Mouse (Mus musculus) left cerebral cortex, adult 2 months (tissue): ENCODE measurements at regions not wholly inside any gene's neighbourhood (a gene's known extent, or its start where the extent isn't known, plus 50 kb on each side); places are given as distances from the start of the nearest gene placed in this dataset.

Experiments used
- DNase-seq, 2 experiments: peaks; one replicate each; pipeline ENCODE4 v3.0.0; 2021 to 2022; ENCODE audit warnings: low spot score in 2 of 2, mixed read lengths in 1 of 2; ENCODE audit errors: extremely low spot score in 1 of 2
- H3K27ac ChIP-seq: fragments of 200-600 bp; 2 replicates; pipeline ENCODE4 v1.8.1; 2022
- H3K4me3 ChIP-seq: fragments of 200-600 bp; 2 replicates; pipeline ENCODE4 v1.8.1; 2022
- CTCF ChIP-seq: fragments of 200-600 bp; IDR thresholded peaks from 2 replicates; pipeline ENCODE4 v1.8.1; 2022; ENCODE audit warnings: antibody characterized with exemption, mild to moderate bottlenecking, moderate library complexity
- intact Hi-C: fragments of 180-260 bp; cut with DNase I; formaldehyde crosslinking; loops from one replicate; pipeline ENCODE4 v1.15.1; 2025

GRCm38 (mm10) chr12:13964537-13964936 lies 187.3 kb downstream of the Fam84a start:
- Histone ChIP-seq H3K27ac (no peak overlapping the region), H3K4me3 (no peak overlapping the region)
- DNase-seq = no peak
- intact Hi-C loops = no loop called here
- no peak for TF ChIP-seq CTCF

- intact Hi-C loops = loop anchor here (1.0 to 10.0 kb wide), 5 partner anchors 78 to 375 kb away; partner anchors contain the start of gene Fam84a
- Histone ChIP-seq H3K27ac (no peak overlapping the region; the same call in 1 of the 2 replicates), H3K4me3 (no peak overlapping the region)
- TF ChIP-seq CTCF = no peak
- peak; percentile 19 to 64 for DNase-seq
These were observed 212.4 kb downstream of the Fam84a start for GRCm38 (mm10) chr12:13939494-13939893.

GRCm38 (mm10) chr12:13921066-13921465 lies 230.8 kb downstream of the Fam84a start:
- Histone ChIP-seq H3K4me3 (no peak overlapping the region), H3K27ac (no peak overlapping the region)
- intact Hi-C loops = no loop called here
- TF ChIP-seq CTCF = no peak
- no peak for DNase-seq

- DNase-seq = no peak
- Histone ChIP-seq H3K4me3 (no peak overlapping the region), H3K27ac (no peak overlapping the region)
- intact Hi-C loops = no loop called here
- no peak for TF ChIP-seq CTCF
These were observed 268.5 kb downstream of the Fam84a start for GRCm38 (mm10) chr12:13883317-13883716.

- no peak overlapping the region for H3K4me3 ChIP-seq
- no peak for TF ChIP-seq CTCF
- intact Hi-C loops = no loop called here
These were observed 282.7 kb downstream of the Fam84a start for GRCm38 (mm10) chr12:13869161-13869560.

GRCm38 (mm10) chr12:13861226-13861625 lies 290.6 kb downstream of the Fam84a start:
- H3K27ac ChIP-seq = peak overlapping the region; percentile 1

More at GRCm38 (mm10) chr12:13869161-13869560, 282.7 kb downstream of the Fam84a start:
- DNase-seq = no peak
- H3K27ac ChIP-seq = no peak overlapping the region

DNA sequence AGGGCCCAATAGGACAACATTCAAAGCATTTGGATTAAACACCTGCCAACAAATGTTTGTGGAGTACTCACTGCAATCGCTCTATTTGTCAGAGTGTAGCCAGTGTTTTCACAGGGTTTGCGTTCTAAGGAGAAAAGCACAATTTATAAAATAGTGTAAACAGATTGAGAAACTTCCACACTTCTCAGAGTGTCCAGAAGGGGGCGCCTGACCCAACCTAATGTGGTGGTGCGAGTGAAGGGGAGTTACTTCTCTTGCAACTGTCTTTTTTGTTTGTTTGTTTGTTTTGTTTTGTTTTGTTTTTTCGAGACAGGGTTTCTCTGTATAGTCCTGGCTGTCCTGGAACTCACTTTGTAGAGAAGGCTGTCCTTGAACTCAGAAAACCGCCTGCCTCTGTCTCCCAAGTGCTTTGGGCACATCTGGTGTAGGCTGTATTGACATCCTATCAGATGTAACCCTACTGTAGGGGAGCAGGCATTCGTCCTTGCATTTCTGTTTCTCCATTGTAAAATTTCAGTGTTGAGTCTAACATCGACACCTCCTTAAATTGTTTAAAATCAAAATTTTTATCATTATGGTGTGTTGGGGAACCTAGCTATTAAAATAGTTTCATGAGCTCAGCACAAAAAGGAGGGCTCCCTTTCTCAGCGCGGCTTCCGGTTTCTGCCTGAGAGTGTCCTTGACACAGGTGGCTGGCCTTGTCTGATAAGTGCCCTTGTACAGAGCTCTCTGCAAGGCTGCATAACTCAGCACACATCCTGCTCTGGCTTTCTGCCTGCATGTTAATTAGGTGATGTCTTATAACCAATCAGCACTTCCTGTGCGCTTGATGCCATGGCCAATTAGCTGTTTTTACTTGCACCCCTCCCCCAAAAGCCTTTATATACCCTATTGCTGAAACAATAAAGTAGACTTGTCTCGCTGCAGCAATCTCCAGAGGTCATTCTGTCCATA lies 307.0 kb downstream of the Fam84a start:
- Histone ChIP-seq H3K27ac (no peak overlapping the region), H3K4me3 (no peak overlapping the region)
- TF ChIP-seq CTCF = peak; percentile 81
- DNase-seq = peak; percentile 18 to 61
- intact Hi-C loops = loop anchor here (5.0 to 10.0 kb wide), 3 partner anchors 302 to 1660 kb away; no protein-coding TSS in a partner anchor

More at GRCm38 (mm10) chr12:13861226-13861625, 290.6 kb downstream of the Fam84a start:
- peak; percentile 49 to 55 for DNase-seq
- intact Hi-C loops = loop anchor here (1.0 to 5.0 kb wide), 3 partner anchors 78 to 291 kb away; partner anchors contain the start of gene Fam84a
- TF ChIP-seq CTCF = no peak; the same call in 1 of the 2 replicates
- H3K4me3 ChIP-seq = no peak overlapping the region

GRCm38 (mm10) chr12:13843423-13844080 lies 308.3 kb downstream of the Fam84a start:
- intact Hi-C loops = loop anchor here (5.0 to 10.0 kb wide), 3 partner anchors 304 to 1661 kb away; no protein-coding TSS in a partner anchor
- H3K27ac ChIP-seq = no peak overlapping the region
- H3K4me3 ChIP-seq = no peak overlapping the region
- TF ChIP-seq CTCF = no peak
- no peak for DNase-seq

DNA sequence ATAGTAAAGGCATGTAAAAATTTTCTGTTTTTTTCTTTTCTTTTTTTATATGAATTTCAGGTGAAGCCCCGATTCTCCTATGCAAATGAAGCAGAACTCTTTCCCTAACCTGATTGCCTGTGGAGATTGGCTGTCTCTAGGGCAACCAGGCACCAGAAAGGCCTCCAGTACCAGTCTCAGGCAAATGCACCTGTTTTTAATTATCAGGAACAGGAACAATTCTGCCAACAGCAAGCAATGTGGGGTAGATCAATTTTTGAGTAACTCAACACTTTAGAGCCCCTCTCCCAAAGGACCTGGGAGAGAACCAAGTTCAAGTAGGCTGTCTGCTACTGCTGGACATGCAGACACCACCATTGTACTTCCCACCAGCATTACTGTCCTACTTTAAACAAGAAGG lies 310.6 kb downstream of the Fam84a start:
- no peak overlapping the region for H3K27ac ChIP-seq
- H3K4me3 ChIP-seq = no peak overlapping the region
- no peak for TF ChIP-seq CTCF
- intact Hi-C loops = loop anchor here (5.0 to 10.0 kb wide), 3 partner anchors 306 to 1664 kb away; no protein-coding TSS in a partner anchor
- DNase-seq = no peak

GRCm38 (mm10) chr12:13834723-13835122 lies 317.1 kb downstream of the Fam84a start:
- H3K27ac ChIP-seq = no peak overlapping the region
- intact Hi-C loops = no loop called here
- no peak for DNase-seq
- no peak for TF ChIP-seq CTCF
- no peak overlapping the region for H3K4me3 ChIP-seq

DNA sequence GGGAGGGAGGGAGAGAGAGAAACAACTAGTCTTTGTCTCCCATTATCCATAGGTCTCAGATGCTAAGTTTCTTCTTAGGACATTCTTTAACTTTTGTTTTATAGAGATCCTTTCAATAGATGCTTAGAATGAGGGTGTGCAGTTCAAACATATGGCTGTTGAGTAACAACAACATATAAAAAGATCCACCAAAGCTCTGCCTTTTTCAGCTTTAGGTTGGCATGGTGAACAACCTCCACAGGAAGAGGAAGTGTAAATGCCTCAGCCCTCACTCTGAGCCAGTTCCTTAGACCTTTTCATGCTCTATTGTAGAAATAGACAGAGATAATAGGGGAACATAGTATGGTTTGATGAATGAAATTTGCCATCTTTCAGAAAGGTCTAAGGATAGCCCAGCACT lies 326.0 kb downstream of the Fam84a start:
- no peak overlapping the region for H3K27ac ChIP-seq
- TF ChIP-seq CTCF = no peak
- intact Hi-C loops = no loop called here
- no peak for DNase-seq
- no peak overlapping the region for H3K4me3 ChIP-seq

- H3K27ac ChIP-seq = no peak overlapping the region
- no peak for TF ChIP-seq CTCF
- intact Hi-C loops = no loop called here
- H3K4me3 ChIP-seq = no peak overlapping the region
- no peak for DNase-seq
These were observed 336.4 kb downstream of the Fam84a start for GRCm38 (mm10) chr12:13815500-13815899.
